Mouse (Mus musculus) left cerebral cortex, adult 2 months (tissue): Measurements from ENCODE around the gene H13. TPM values are rescaled to one million over a fixed set of nuclear protein-coding genes. Genes with fewer than 3 reads are reported as not detected.
A peak's percentile ranks its signal among the peaks of the same experiment; 100 is the strongest.

ENCODE experiments used
- DNase-seq, 2 experiments: peaks; one replicate each; pipeline ENCODE4 v3.0.0; 2021 to 2022; ENCODE audit warnings: low spot score in 2 of 2, mixed read lengths in 1 of 2; ENCODE audit errors: extremely low spot score in 1 of 2
- H3K27ac ChIP-seq: fragments of 200-600 bp; 2 replicates; pipeline ENCODE4 v1.8.1; 2022
- H3K4me3 ChIP-seq: fragments of 200-600 bp; 2 replicates; pipeline ENCODE4 v1.8.1; 2022
- CTCF ChIP-seq: fragments of 200-600 bp; IDR thresholded peaks from 2 replicates; pipeline ENCODE4 v1.8.1; 2022; ENCODE audit warnings: antibody characterized with exemption, mild to moderate bottlenecking, moderate library complexity
- intact Hi-C: fragments of 180-260 bp; cut with DNase I; formaldehyde crosslinking; loops from one replicate; pipeline ENCODE4 v1.15.1; 2025
- total RNA-seq, 2 experiments: library from RNA; stranded (reverse); gene quantifications; 2 replicates each; pipeline ENCODE4 v1.2.3; 2021

Gene H13
- total RNA-seq, 2 experiments from 2014 or later: 77.2 to 82.2 TPM

DNA sequence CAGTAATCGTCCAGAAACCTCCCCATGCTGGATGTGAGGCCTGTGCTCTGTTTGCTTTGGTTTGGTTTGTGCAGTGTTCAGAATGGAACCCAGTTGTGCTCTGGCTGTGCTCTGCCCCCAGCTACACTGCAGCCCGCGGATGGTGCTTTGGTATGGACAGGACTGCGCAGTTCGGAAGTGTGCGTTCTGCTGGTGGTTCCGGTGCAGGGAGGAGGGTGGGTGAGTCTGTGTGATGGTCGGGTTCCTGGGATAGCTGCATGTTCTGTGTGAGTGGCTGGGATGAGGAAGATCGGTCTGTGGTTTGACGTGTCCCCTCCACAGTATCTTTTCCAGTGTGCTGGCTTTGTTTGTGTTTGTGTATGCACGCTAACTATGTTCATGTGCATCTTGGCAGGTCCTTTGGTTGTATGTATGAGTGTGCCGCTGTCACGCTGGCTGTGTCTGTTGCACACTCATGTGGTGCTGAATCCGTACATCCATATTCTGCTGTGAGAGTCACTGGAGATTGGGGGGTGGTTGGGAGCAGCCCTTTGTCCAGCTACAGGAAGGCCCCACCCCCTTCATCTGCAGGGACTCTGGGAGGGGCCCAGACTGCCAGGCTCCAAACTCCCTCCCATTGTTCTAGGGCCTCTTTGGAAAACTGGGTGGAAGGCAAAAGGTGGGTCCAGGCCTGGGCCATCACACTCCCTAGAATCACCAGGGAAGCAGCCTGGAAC, 58.7 kb downstream of the H13 start:
- no peak overlapping the region for H3K4me3 ChIP-seq
- intact Hi-C loops: no loop called here
- TF ChIP-seq CTCF: no peak
- H3K27ac ChIP-seq: peak overlapping the region; percentile 67
- DNase-seq: no peak

DNA sequence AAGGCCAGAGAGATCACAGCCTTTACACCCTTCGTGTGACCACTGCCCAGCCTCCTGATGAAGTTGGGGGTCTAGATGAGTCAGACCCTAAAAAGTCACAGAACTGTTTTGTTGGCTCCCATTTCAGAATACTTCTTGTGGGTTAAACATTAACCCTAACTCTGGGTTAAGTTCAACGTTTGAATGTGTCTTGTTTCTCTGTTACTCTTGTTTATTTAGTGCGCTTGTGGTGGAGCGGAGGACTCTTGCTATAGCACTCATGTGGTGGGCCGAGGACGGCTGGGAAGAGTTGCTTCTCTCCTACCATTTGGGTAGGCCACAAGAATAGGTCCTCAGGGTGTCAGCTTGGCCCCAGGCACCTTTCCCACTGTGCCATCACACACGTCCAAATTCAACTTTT, 59.3 kb downstream of the H13 start:
- DNase-seq: no peak
- Histone ChIP-seq H3K27ac (peak overlapping the region; percentile 61), H3K4me3 (no peak overlapping the region)
- TF ChIP-seq CTCF: no peak
- intact Hi-C loops: no loop called here

DNA sequence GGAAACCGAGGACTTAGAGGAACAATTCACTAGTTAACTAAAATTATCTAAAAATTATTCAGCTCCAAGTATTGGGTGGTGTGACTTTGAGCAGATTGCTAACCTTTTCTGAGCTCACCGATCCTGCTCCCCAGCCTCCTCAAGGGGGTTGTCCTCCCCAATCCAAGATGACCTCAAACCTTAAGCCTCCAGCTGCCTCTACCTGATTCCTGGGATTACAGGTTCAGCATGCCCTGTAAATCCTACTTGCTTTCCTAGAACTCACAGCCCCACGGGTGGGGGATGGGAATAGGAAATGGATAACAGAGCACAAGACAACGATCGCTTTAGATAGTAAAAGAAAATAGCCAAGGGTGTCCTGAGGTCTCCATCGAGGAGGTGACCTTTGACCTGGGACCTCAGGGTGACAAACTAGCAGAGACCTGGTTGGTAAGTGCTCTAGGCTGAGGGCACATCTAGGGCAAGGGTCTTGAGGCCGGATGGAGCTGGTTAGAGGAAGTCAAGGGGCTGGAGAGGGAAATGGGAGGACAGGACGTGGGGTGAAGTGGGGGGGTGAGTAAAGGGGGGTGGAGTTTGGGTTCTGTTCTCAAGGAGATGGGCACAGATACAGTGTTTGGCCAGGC, 59.9 kb downstream of the H13 start:
- intact Hi-C loops: no loop called here
- no peak overlapping the region for H3K4me3 ChIP-seq
- H3K27ac ChIP-seq: peak overlapping the region; percentile 61
- no peak for TF ChIP-seq CTCF
- DNase-seq: no peak

DNA sequence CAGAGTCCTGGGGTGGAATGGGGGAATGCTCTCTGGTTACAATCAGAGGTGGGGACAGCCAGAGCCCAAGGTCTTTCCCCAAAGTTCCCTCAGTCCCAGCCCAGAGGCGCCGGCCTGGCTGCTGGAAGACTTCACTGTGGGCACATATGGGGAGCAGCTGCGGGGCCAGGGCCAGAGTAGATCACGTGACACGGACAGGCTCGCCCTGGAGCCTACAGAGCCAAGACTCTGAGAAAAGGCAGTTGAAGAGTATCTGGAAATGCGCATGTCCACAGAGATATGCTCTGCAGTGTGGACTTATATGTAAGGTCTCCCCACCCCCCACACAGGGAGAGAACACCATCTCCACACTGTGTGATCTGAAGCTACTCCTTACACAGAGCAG, 60.4 kb downstream of the H13 start:
- Histone ChIP-seq H3K27ac (no peak overlapping the region), H3K4me3 (no peak overlapping the region)
- no peak for DNase-seq
- TF ChIP-seq CTCF: no peak
- intact Hi-C loops: no loop called here

DNA sequence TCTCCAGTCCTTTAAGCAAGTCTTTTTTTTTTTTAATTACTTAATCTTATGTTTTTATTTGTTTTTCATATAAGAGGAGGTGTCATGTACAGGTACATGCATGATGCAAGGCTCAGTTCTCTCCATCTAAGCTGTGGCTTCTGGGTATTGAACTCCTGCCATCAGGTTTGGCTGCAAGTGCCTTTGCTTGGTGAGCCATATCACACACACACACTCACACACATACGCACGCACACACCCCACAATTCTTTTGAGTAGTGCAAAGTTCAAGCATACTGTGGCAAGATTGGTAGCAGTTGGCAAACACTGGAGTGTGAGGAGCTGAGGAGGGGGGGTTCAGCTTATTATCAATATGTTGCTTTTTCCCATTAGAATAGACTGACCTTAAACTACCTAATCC, 63.9 kb downstream of the H13 start:
- H3K27ac ChIP-seq: no peak overlapping the region
- no peak overlapping the region for H3K4me3 ChIP-seq
- intact Hi-C loops: no loop called here
- no peak for DNase-seq
- TF ChIP-seq CTCF: no peak

DNA sequence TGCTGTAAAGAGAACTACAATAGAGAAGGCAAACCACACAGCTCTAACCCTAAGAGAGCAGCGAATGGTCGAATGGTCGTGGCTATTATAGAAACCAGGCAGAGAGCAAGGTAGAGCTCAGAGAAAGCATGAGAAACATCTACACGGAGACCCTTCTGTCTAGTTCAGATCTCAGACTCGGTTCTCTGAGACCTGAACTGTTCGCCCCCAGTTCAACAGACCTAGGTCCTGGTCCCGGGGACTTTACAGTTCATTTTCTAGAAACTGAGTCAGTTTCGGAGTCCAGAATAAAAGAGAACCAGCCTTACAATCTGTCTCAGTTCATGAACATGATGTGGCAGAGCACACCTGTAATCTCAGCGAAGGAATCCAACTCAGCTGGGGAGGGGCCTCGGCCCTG, 65.2 kb downstream of the H13 start:
- peak overlapping the region; percentile 42 for H3K4me3 ChIP-seq
- no peak for TF ChIP-seq CTCF
- H3K27ac ChIP-seq: peak overlapping the region; percentile 54
- DNase-seq: no peak
- intact Hi-C loops: loop anchor here (2.0 kb wide), 2 partner anchors 28 to 38 kb away; no protein-coding TSS in a partner anchor

DNA sequence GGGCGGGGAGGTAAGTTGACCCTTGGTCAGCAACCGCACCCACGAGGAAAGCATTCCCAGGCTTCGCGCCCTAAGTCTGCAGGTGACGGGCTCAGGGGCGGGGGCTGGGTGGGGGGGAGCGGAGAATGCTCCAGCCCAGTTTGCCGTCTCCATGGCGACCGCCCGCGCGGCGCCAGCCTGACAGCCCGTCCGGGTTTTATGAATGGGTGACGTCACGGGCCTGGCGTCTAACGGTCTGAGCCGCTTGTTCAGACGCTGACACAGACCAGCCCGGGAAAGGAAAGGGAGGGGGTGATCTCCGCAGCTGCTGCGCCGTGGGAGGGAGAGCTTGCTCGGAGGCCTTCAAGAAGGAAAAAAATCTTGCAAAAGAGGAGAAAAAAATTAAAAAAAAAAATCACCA, 65.7 kb downstream of the H13 start:
- DNase-seq: peak; percentile 90 to 92
- no peak for TF ChIP-seq CTCF
- H3K27ac ChIP-seq: peak overlapping the region; percentile 82
- H3K4me3 ChIP-seq: peak overlapping the region; percentile 42
- intact Hi-C loops: loop anchor here (2.0 kb wide), 2 partner anchors 28 to 38 kb away; no protein-coding TSS in a partner anchor

DNA sequence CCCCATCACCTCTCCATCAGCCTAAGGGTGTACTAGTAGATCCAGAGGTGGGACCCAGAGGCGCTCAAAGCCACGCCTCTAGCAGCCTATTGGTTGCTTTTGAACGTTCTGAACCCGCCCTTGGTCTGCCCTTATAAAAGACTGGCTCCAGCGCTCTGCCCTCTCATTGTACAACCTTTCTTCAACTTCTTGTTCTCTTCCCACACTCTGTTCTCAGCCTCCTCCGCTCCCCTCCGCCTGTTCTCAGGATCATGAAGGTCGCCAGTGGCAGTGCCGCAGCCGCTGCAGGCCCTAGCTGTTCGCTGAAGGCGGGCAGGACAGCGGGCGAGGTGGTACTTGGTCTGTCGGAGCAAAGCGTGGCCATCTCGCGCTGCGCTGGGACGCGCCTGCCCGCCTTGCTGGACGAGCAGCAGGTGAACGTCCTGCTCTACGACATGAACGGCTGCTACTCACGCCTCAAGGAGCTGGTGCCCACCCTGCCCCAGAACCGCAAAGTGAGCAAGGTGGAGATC, 66.9 kb downstream of the H13 start, which contains the start of gene Id1:
Gene Id1 (plus strand): TSS at position 162 of the 512 bp plus-strand sequence.
- Histone ChIP-seq H3K4me3 (peak within 1 kb of the TSS; percentile 42), H3K27ac (peak within 1 kb of the TSS; percentile 82)
- intact Hi-C loops: no loop called here
- TF ChIP-seq CTCF: no peak
- peak; percentile 39 to 63 for DNase-seq

DNA sequence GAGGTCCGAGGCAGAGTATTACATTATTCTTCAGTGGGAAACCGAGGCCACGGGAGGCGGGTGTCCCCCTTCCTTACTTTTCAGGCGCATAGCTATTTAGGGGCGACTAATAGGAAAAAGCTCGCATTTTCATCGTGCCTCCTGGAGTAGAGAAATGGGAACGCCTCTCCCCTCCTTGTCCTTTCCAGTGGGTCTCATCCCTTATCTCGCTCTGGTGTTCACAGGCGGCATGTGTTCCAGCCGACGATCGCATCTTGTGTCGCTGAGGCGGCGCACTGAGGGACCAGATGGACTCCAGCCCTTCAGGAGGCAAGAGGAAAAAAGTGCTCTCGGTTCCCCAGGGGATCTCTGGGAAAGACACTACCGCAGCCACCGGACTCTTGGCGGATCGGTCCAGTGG, 67.5 kb downstream of the H13 start:
- no peak for DNase-seq
- Histone ChIP-seq H3K4me3 (peak overlapping the region; percentile 42), H3K27ac (peak overlapping the region; percentile 79)
- TF ChIP-seq CTCF: no peak
- intact Hi-C loops: no loop called here

DNA sequence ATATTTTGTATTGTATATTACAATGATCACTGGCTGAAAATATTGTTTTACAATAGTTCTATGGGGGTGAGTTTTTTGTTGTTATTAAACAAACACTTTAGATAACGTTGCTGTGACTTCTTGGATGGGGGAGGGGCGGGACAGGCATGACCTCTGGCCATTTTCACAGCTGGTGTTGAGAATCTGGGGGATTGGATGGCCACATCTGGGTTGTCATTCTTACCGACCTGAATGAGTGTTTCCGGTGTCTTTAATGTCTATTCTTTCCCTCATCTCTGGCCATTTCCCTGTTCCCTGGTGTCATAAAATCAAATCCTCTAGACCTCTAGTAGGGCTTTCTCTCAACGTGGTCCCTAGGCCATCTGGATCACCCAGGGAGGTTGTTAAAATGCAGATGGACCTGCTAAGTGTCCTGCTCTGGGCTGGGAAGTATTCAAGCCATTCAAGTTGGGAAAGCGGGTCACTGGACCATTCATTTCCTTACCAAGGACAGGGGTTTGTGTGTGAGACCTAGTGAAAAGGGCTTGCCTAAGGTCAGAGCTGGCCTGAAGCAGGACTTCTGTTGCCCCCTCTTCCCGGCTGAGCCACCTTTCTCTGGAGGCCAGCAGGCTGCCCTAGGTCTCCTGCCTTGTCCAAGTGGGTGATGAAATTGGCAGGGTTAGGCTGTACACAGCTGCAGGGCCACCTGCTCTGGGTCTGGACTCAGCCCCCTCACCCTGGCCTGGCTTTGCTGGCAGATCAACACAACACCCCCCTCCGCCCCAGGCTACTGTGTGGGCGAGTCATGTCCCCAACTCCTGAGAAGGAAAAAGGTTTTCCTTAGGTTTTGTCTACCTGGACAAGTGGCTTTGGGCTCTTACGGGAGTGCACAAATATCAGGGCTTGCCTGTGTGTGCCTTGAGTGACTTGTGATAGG, 68.3 kb downstream of the H13 start:
- H3K27ac ChIP-seq: peak overlapping the region; percentile 79
- intact Hi-C loops: no loop called here
- no peak for TF ChIP-seq CTCF
- H3K4me3 ChIP-seq: peak overlapping the region; percentile 42
- no peak for DNase-seq

DNA sequence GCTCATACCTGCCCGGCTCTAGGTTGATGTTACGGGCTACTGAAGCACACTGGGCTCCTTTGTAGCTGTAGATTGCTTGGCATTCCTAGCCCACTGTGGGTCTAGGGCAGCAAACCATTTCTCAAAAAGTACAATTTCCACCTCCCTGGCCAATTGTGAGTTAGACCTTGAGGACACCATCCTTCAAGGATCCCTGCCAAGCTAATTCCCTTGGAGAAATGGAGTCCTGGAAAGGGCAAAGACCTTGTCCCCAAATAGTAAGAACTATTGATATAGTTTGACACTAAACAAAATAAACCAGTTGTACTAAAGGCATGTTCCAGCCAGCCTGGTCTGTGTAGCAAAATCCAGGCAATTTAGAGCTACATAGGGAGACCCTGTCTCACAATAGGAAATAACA, 69.1 kb downstream of the H13 start:
- Histone ChIP-seq H3K4me3 (peak overlapping the region; percentile 42), H3K27ac (peak overlapping the region; percentile 79)
- TF ChIP-seq CTCF: no peak
- no peak for DNase-seq
- intact Hi-C loops: no loop called here
